ENCODE assay signal across 32 mouse cellular contexts in genomic region chr11:5643085-5643484, GRCm38 (mm10).
DNase-seq lines count a peak whose midpoint lies in the region; ATAC-seq and TF ChIP-seq lines count a peak whose summit lies in the region.
"Had no signal": no experiment of that assay in that cellular context is flagged by ENCODE, and none has a peak within 500 bp of the region (broad histone marks: within the 10 kb centered on the region; RNA-seq: fewer than 3 reads in every experiment).

No protein-coding gene starts in this region.

- 80% methylated on average over 5 of the region's 5 CpGs for WGBS in lung, embryonic 14.5 days
- 81% methylated on average over 5 of the region's 5 CpGs for WGBS in forebrain, embryonic 10.5 days

- no peaks in the 10 kb centered on the region for H3K27me3 ChIP-seq in lung, embryonic 14.5 days (ENCODE audit: insufficient read depth, low read length)
- no peaks in the 10 kb centered on the region for H3K27me3 ChIP-seq in forebrain, embryonic 10.5 days (ENCODE audit: poor library complexity, severe bottlenecking)
- H3K27me3 ChIP-seq: heart, embryonic 12.5 days; hindbrain, embryonic 13.5 days; limb, embryonic 15.5 days; midbrain, embryonic 13.5 days; neural tube, embryonic 15.5 days had no signal

- no peak for ATAC-seq in CD4-positive, CD25-positive, alpha-beta regulatory T cell, adult 4 months
- no peak for ATAC-seq in lung, embryonic 14.5 days (ENCODE audit: insufficient read depth)
- ATAC-seq: forebrain, embryonic 14.5 days; liver, postnatal 0 days; lung, postnatal 0 days; midbrain, embryonic 13.5 days had no signal

- H3K36me3 ChIP-seq in lung, embryonic 14.5 days (ENCODE audit: insufficient read depth), result no peaks in the 10 kb centered on the region
- no peaks in the 10 kb centered on the region for H3K36me3 ChIP-seq in forebrain, embryonic 10.5 days (replicated peaks)
- H3K36me3 ChIP-seq: heart, embryonic 12.5 days; hindbrain, embryonic 13.5 days; limb, embryonic 10.5 days; limb, embryonic 15.5 days; midbrain, embryonic 13.5 days; neural tube, embryonic 15.5 days had no signal

- H3K4me2 ChIP-seq in lung, embryonic 14.5 days, result no peak overlapping the region
- H3K4me2 ChIP-seq: heart, embryonic 12.5 days; hindbrain, embryonic 13.5 days; limb, embryonic 15.5 days; midbrain, embryonic 13.5 days; neural tube, embryonic 15.5 days had no signal

- TF ChIP-seq CTCF in lung, embryonic 14.5 days (IDR thresholded peaks at IDR 0.05; ENCODE audit: low read depth), result 0 out of 2 replicates have a peak, but pooled peaks have one; percentile 11

- H3K4me1 ChIP-seq in lung, embryonic 14.5 days (ENCODE audit: insufficient read depth), result no peaks in the 10 kb centered on the region
- no peaks in the 10 kb centered on the region for H3K4me1 ChIP-seq in forebrain, embryonic 10.5 days
- H3K4me1 ChIP-seq: heart, embryonic 12.5 days; hindbrain, embryonic 13.5 days; limb, embryonic 10.5 days; limb, embryonic 15.5 days; midbrain, embryonic 13.5 days; neural tube, embryonic 15.5 days had no signal

- no peak overlapping the region for H3K4me3 ChIP-seq in lung, embryonic 14.5 days (ENCODE audit: low read depth, low read length)
- no peak overlapping the region for H3K4me3 ChIP-seq in forebrain, embryonic 10.5 days
- H3K4me3 ChIP-seq: heart, adult 2 months; heart, embryonic 12.5 days; hindbrain, embryonic 13.5 days; limb, embryonic 10.5 days; limb, embryonic 15.5 days; midbrain, embryonic 13.5 days; neural tube, embryonic 15.5 days had no signal

- H3K9ac ChIP-seq in lung, embryonic 14.5 days, result no peak overlapping the region
- H3K9ac ChIP-seq: heart, embryonic 12.5 days; hindbrain, embryonic 13.5 days; limb, embryonic 15.5 days; liver, postnatal 0 days; midbrain, embryonic 13.5 days; neural tube, embryonic 15.5 days had no signal

- peak; percentile 22 for DNase-seq in CD4-positive, CD25-positive, alpha-beta regulatory T cell, adult 2 months (ENCODE audit: low read depth, low spot score)
- no peak for DNase-seq in lung, embryonic 14.5 days
- DNase-seq in lung, postnatal 4 days, result no peak
- peak; percentile 85 for DNase-seq in R1 (ENCODE audit: low read depth, low spot score)
- no peak for DNase-seq in forebrain, embryonic 10.5 days (ENCODE audit: extremely low spot score, low spot score)
- DNase-seq in c-Kit-positive CD71-positive TER-119-positive erythroid progenitor cells, embryonic 14.5 days (ENCODE audit: low spot score), result no peak
- DNase-seq in urinary bladder, postnatal 4 days (ENCODE audit: low spot score in 2 of 2), result no peak
- DNase-seq: adrenal gland, postnatal 10 days; cerebellum, adult 11 months; cerebellum, adult 9-10 months; cerebellum, postnatal 36 days; heart, adult 2 months; heart, postnatal 4 days; kidney, adult 2 months; kidney, postnatal 4 days; layer of hippocampus, adult 9-11 months; liver, postnatal 0 days; retina, postnatal 1 day; right cerebral cortex, postnatal 14 days; thymus, adult 18-20 months; thymus, postnatal 25 days had no signal

- H3K27ac ChIP-seq in lung, embryonic 14.5 days (ENCODE audit: low read depth), result no peak overlapping the region
- no peak overlapping the region for H3K27ac ChIP-seq in forebrain, embryonic 10.5 days
- H3K27ac ChIP-seq: heart, adult 2 months; hindbrain, embryonic 13.5 days; limb, embryonic 10.5 days; limb, embryonic 15.5 days; macrophage; midbrain, embryonic 13.5 days; neural tube, embryonic 15.5 days; stomach, postnatal 0 days had no signal

- no peaks in the 10 kb centered on the region; the same call in 1 of the 2 replicates for H3K9me3 ChIP-seq in lung, embryonic 14.5 days (ENCODE audit: low read depth, low read length)
- no peaks in the 10 kb centered on the region for H3K9me3 ChIP-seq in forebrain, embryonic 10.5 days
- H3K9me3 ChIP-seq: heart, embryonic 12.5 days; hindbrain, embryonic 13.5 days; limb, embryonic 10.5 days; limb, embryonic 15.5 days; midbrain, embryonic 13.5 days; neural tube, embryonic 15.5 days had no signal

Comparison
In these comparisons a context has a peak if more than half of its experiments do, and no peak if none do; other contexts are left out.
1. DNase-seq: peak in CD4-positive, CD25-positive, alpha-beta regulatory T cell, adult 2 months (single experiment) and R1 (single experiment); none in lung, embryonic 14.5 days (single experiment), lung, postnatal 4 days (0 of 2), forebrain, embryonic 10.5 days (single experiment), c-Kit-positive CD71-positive TER-119-positive erythroid progenitor cells, embryonic 14.5 days (single experiment) and urinary bladder, postnatal 4 days (0 of 2).